Mouse (Mus musculus): Measurements from ENCODE around the gene Atp6v0b. TPM values are rescaled to one million over a fixed set of nuclear protein-coding genes. Genes with fewer than 3 reads are reported as not detected.

The Atp6v0b gene
- polyA plus RNA-seq, 1 experiment from 2014 or later: 242 TPM

DNA sequence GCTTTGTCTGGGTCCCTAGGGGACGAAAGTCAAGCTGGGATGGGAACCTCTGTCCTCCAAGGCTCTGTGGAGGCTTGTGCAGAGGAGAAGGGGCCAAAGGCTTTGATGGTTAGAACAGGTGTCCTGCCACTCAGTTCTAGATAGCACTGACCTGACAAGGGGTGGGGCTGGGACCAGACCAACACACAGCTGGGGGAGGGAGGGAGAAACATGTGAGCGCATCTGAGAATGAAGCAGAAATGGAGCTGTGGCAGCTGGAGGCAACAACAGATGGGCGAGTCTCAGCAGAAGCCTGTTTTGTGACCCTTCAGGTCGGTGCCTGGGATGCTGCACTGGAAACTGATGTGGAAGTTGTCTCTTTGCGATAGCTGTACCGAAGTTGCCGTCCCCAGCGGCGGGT, 17.8 kb downstream of the Atp6v0b start:
- H3K4me1 ChIP-seq (replicated peaks; ENCODE audit: control insufficient read depth, insufficient read depth): no peaks in the 10 kb centered on the region
- no peak overlapping the region for H3K4me2 ChIP-seq (replicated peaks; ENCODE audit: low read depth)
- H3K4me3 ChIP-seq (ENCODE audit: low read depth, low read length): no peak overlapping the region
- H3K27ac ChIP-seq (replicated peaks): no peak overlapping the region
- no peak overlapping the region for H3K9ac ChIP-seq (ENCODE audit: low read length)
- H3K9me3 ChIP-seq (ENCODE audit: control insufficient read depth, low read length): no peaks in the 10 kb centered on the region
- H3K27me3 ChIP-seq (ENCODE audit: control insufficient read depth, insufficient read depth, low read length): no peaks in the 10 kb centered on the region
- ATAC-seq (ENCODE audit: low FRiP score, low TSS enrichment) (no peak), DNase-seq (ENCODE audit: low spot score) (no peak)
- WGBS: 63% methylated on average over 9 of the region's 9 CpGs
- peaks cover 1% of the 10 kb centered on the region; the same call in 1 of the 2 replicates for H3K36me3 ChIP-seq (ENCODE audit: control insufficient read depth, insufficient read depth, low read length)
- no peak for TF ChIP-seq EP300 (optimal IDR thresholded peaks at IDR 0.05)
- no peak for TF ChIP-seq CTCF (IDR thresholded peaks at IDR 0.05; ENCODE audit: low read depth)

DNA sequence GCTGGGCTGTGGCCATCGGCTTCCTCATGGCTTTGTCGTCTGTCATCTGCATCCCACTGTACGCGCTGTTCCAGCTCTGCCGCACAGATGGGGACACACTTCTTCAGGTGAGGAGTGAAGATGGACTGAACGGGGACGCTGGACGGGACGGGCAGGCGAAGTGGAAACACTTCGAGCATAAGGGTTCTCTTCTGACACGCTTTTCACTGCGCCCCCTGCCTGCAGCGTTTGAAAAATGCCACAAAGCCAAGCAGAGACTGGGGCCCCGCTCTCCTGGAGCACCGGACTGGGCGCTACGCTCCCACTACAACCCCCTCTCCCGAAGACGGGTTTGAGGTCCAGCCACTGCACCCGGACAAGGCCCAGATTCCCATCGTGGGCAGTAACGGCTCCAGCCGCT, 19.3 kb downstream of the Atp6v0b start:
- 20% methylated on average over 24 of the region's 24 CpGs for WGBS
- Histone ChIP-seq H3K9me3 (ENCODE audit: control insufficient read depth, low read length) (no peaks in the 10 kb centered on the region), H3K4me2 (replicated peaks; ENCODE audit: low read depth) (no peak overlapping the region), H3K9ac (ENCODE audit: low read length) (no peak overlapping the region), H3K27me3 (ENCODE audit: control insufficient read depth, insufficient read depth, low read length) (no peaks in the 10 kb centered on the region), H3K27ac (replicated peaks) (no peak overlapping the region), H3K4me3 (ENCODE audit: low read depth, low read length) (no peak overlapping the region), H3K4me1 (replicated peaks; ENCODE audit: control insufficient read depth, insufficient read depth) (no peaks in the 10 kb centered on the region), H3K36me3 (ENCODE audit: control insufficient read depth, insufficient read depth, low read length) (peaks cover 2% of the 10 kb centered on the region; the same call in 1 of the 2 replicates)
- peak; percentile 73 for DNase-seq (ENCODE audit: low spot score)
- peak; percentile 81 for TF ChIP-seq CTCF (IDR thresholded peaks at IDR 0.05; ENCODE audit: low read depth)
- TF ChIP-seq EP300 (optimal IDR thresholded peaks at IDR 0.05): no peak
- no peak for ATAC-seq (ENCODE audit: low FRiP score, low TSS enrichment)

DNA sequence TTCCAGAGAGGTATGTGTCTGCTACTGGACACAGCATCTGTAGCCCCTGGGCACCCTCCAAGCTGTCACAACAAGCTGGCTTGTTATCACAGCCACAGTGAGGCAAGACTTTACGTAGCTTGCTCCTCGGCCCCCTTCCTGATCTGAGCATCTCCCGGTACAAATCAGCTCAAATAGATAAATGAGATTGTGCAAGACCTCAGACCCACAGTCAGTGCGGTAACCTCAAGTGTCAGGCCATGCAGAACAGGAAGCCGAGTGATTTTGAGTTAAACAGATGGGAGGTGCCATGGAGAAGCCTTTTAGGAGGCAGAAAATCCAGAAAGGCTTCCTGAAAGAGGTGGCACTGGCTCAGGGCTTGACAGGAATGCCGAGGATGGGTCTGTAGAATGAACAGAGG, 20.1 kb downstream of the Atp6v0b start:
- H3K27ac ChIP-seq (replicated peaks): no peak overlapping the region
- no peak overlapping the region for H3K4me2 ChIP-seq (replicated peaks; ENCODE audit: low read depth)
- H3K27me3 ChIP-seq (ENCODE audit: control insufficient read depth, insufficient read depth, low read length): no peaks in the 10 kb centered on the region
- peaks cover 2% of the 10 kb centered on the region; the same call in 1 of the 2 replicates for H3K36me3 ChIP-seq (ENCODE audit: control insufficient read depth, insufficient read depth, low read length)
- TF ChIP-seq CTCF (IDR thresholded peaks at IDR 0.05; ENCODE audit: low read depth): no peak
- TF ChIP-seq EP300 (optimal IDR thresholded peaks at IDR 0.05): no peak
- no peak for DNase-seq (ENCODE audit: low spot score)
- ATAC-seq (ENCODE audit: low FRiP score, low TSS enrichment): no peak
- no peak overlapping the region for H3K4me3 ChIP-seq (ENCODE audit: low read depth, low read length)
- H3K9me3 ChIP-seq (ENCODE audit: control insufficient read depth, low read length): no peaks in the 10 kb centered on the region
- H3K4me1 ChIP-seq (replicated peaks; ENCODE audit: control insufficient read depth, insufficient read depth): no peaks in the 10 kb centered on the region
- WGBS: 67% methylated on average over 6 of the region's 6 CpGs
- no peak overlapping the region for H3K9ac ChIP-seq (ENCODE audit: low read length)

DNA sequence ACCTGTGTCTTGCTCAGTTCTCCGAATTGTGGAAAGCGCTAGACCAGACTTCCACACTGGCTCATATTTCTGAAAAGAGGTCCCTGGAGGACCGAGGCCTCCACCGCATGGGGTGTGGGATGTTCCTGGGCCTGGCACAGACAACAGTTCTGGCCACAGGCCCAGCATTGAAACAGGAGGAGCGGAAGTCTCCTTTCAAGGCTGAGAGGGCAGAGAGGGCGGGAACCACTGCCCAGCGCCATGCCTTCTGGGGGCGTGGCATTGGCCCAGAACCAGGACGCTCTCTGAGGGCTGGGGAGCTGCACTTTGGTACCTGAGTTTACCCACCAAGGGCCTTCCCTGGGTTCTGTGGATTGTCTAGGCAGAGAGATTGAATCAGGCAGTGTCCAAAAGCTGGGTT, 21.1 kb downstream of the Atp6v0b start:
- H3K9me3 ChIP-seq (ENCODE audit: control insufficient read depth, low read length): no peaks in the 10 kb centered on the region
- H3K4me1 ChIP-seq (replicated peaks; ENCODE audit: control insufficient read depth, insufficient read depth): no peaks in the 10 kb centered on the region
- no peak overlapping the region for H3K9ac ChIP-seq (ENCODE audit: low read length)
- no peak overlapping the region for H3K4me3 ChIP-seq (ENCODE audit: low read depth, low read length)
- H3K4me2 ChIP-seq (replicated peaks; ENCODE audit: low read depth): no peak overlapping the region
- no peak overlapping the region for H3K27ac ChIP-seq (replicated peaks)
- peak; percentile 39 for ATAC-seq (ENCODE audit: low FRiP score, low TSS enrichment)
- WGBS: 36% methylated on average over 9 of the region's 9 CpGs
- H3K36me3 ChIP-seq (ENCODE audit: control insufficient read depth, insufficient read depth, low read length): peaks cover 2% of the 10 kb centered on the region; the same call in 1 of the 2 replicates
- TF ChIP-seq EP300 (optimal IDR thresholded peaks at IDR 0.05): no peak
- no peak for TF ChIP-seq CTCF (IDR thresholded peaks at IDR 0.05; ENCODE audit: low read depth)
- peak; percentile 81 for DNase-seq (ENCODE audit: low spot score)
- no peaks in the 10 kb centered on the region for H3K27me3 ChIP-seq (ENCODE audit: control insufficient read depth, insufficient read depth, low read length)

DNA sequence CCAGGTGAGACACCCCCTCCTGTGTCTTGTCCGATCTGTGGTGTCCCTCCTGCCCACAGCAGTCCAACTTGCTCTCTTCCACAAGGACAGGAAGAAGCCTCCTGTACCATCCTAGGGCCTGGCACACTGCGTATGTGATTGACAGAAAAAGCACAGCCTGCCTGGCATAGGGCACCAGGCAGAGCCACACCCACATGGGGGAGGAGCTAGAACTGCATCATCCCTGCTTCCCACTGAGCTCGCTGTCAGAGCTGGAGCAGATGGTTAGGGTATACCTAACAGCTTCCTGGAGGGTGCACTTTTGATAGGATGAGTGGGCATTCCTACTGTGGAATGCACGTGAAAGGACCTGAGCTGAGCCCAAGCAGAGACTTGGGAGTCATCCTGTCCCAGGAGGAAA, 24.3 kb downstream of the Atp6v0b start:
- H3K9me3 ChIP-seq (ENCODE audit: control insufficient read depth, low read length): no peaks in the 10 kb centered on the region
- DNase-seq (ENCODE audit: low spot score): peak; percentile 43
- H3K36me3 ChIP-seq (ENCODE audit: control insufficient read depth, insufficient read depth, low read length): peaks cover 2% of the 10 kb centered on the region; the same call in 1 of the 2 replicates
- TF ChIP-seq CTCF (IDR thresholded peaks at IDR 0.05; ENCODE audit: low read depth) (no peak), EP300 (optimal IDR thresholded peaks at IDR 0.05) (no peak)
- H3K27me3 ChIP-seq (ENCODE audit: control insufficient read depth, insufficient read depth, low read length): no peaks in the 10 kb centered on the region
- peak; percentile 22; the same call in 1 of the 2 replicates for ATAC-seq (ENCODE audit: low FRiP score, low TSS enrichment)
- no peak overlapping the region for H3K27ac ChIP-seq (replicated peaks)
- no peak overlapping the region for H3K4me2 ChIP-seq (replicated peaks; ENCODE audit: low read depth)
- H3K9ac ChIP-seq (ENCODE audit: low read length): no peak overlapping the region; the same call in 1 of the 2 replicates
- H3K4me3 ChIP-seq (ENCODE audit: low read depth, low read length): no peak overlapping the region
- H3K4me1 ChIP-seq (replicated peaks; ENCODE audit: control insufficient read depth, insufficient read depth): no peaks in the 10 kb centered on the region
- 57% methylated on average over 4 of the region's 4 CpGs for WGBS

DNA sequence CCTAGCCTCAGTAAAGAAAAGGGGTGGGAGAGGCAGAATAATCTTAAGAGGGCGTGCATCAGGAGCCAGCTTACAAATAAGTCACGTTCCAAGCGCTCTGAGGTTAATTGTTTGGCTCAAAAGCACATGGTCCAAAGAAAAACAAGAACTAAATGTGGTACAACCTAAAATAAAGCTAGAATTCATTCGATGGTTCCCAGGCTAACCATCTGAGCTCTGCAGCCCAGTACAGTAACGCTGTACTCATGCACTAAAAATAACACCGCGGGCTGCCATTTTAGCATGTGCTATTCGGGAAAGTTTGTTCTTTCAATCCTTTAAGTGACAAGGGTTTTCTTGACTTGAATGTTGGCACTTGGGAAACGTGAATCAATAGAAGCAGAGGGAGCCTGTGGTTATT, 26.6 kb downstream of the Atp6v0b start:
- Histone ChIP-seq H3K27ac (replicated peaks) (no peak overlapping the region), H3K27me3 (ENCODE audit: control insufficient read depth, insufficient read depth, low read length) (no peaks in the 10 kb centered on the region), H3K4me1 (replicated peaks; ENCODE audit: control insufficient read depth, insufficient read depth) (no peaks in the 10 kb centered on the region), H3K4me2 (replicated peaks; ENCODE audit: low read depth) (no peak overlapping the region), H3K9ac (ENCODE audit: low read length) (no peak overlapping the region), H3K4me3 (ENCODE audit: low read depth, low read length) (no peak overlapping the region), H3K9me3 (ENCODE audit: control insufficient read depth, low read length) (no peaks in the 10 kb centered on the region), H3K36me3 (ENCODE audit: control insufficient read depth, insufficient read depth, low read length) (peaks cover 5% of the 10 kb centered on the region; the same call in 1 of the 2 replicates)
- ATAC-seq (ENCODE audit: low FRiP score, low TSS enrichment): no peak
- WGBS: 76% methylated on average over 9 of the region's 9 CpGs
- no peak for DNase-seq (ENCODE audit: low spot score)
- no peak for TF ChIP-seq CTCF (IDR thresholded peaks at IDR 0.05; ENCODE audit: low read depth)
- no peak for TF ChIP-seq EP300 (optimal IDR thresholded peaks at IDR 0.05)
